Mouse (Mus musculus) kidney, postnatal 10 days (tissue): ENCODE data around the gene Samhd1.
A peak's percentile ranks its signal among the peaks of the same experiment; 100 is the strongest.
"Not testable (repeated sequence)": the region's sequence is repeated elsewhere in the genome, so short reads cannot be mapped to it uniquely, and the experiment has no call there.

Source experiments
- DNase-seq: peaks from one replicate; pipeline ENCODE4 v3.0.0; 2021; ENCODE audit warnings: mixed read lengths

Samhd1 gene

DNA sequence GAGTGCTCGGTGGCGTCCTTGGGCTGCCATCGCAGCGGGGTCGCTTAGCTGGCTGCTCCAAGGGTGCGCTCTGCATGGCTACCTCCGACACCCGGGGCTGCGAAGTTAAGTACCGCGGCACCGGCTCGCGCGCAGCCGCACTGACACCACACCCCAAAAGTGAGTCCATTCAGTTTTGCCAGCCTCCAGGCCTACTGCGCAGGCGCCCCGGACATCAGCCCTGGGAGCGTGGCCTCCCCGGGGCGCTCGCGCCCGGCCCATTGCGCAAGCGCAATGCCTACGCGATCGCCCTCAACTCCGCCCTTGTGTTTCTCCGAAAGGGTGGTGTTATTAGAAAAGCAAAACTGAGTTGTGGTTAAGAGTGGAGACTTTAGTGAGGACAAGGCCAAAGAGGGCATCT is at the start of gene Samhd1:
TSS of gene Samhd1 (minus strand) at position 252 of the 400 bp plus-strand sequence.
- DNase-seq: peak; percentile 96

DNA sequence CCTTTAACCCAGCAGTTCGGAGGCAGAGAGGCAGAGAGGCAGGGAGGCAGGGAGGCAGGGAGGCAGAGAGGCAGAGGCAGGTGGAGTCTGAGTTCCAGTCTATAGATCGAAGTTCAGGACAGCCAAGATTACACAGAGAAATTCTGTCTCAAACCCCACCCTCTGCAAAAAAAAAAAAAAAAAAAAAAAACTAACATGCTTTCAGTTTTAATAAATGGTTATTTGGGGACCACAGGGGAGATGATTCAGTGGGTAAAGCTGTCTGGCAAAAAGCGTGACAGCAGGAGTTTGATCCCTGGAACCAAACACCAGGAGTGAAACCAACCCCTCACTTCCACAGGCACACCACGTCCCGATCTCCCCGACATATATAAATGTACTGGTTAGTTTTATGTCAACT is 43.1 kb upstream of the Samhd1 start:
- no peak for DNase-seq

DNA sequence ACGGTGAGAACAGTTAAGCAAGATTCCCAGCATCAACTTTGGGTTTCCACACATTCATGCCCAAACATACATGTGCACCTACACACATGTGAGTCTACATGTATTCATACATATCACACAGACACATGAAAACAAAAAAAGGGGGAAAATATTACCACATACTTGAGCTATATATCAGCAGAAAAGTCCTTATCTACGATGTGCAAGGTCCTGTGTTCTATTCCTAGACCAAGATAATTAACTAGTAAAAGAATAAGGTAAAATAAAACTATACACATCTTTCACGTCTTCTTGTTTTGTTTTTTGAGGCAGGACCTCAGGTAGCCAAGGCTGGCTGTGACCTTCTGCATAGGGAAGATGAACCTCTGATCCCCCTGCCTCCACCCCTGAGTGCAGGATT is 41.2 kb upstream of the Samhd1 start:
- DNase-seq: no peak

DNA sequence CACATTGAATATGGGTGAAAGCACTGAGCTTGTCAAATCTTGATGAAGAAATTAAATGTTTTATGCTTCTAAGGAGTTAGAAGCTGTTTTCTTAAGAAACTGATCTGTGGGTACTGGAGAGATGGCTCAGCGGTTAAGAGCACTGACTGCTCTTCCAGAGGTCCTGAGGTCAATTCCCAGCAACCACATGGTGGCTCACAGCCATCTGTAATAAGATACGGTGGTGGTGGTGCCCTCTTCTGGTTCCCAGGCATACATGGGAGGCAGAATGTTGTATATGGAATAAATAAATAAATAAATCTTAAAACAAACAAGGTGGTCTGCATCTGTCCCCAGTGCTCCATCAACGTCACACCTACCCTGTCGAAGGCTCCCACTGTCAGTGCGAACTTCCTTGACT is 39.4 kb upstream of the Samhd1 start:
- DNase-seq: no peak

DNA sequence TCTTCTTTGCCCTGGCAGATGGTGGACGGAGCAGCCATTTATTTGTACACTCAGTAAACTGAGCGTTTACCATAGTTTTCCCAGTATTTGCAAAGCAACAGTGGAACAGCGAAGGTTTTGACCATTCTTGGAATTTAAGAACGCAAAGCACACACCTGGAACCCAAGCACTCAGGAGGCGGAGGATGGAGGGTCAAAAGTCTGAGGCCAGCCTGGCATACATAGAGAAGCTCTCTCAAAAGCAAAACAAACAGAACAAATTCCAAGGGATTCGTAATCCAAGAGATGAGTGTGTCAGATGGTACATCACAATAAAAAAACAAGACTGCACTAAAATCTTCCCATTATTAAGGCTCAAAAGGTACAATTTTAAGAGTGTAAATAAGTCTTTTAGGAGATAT is 38.5 kb upstream of the Samhd1 start:
- DNase-seq: no peak

DNA sequence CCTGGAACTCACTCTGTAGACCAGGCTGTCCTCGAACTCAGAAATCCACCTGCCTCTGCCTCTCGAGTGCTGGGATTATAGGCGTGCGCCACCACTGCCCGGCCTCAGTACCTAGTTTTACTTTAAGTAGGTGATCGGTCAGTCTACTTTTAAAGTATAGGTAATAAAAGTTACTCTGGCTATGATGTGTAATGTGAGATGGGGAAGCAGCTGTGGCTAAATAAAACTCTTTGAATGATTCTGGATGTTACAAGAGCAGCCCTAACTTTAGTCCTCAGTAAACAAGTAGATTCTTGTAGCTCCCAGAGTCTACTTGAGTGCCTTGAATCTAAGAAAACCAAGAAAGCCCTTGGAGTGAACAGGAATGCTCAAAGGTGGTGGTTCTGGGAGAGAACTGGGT is 37.9 kb upstream of the Samhd1 start:
- DNase-seq: no peak

DNA sequence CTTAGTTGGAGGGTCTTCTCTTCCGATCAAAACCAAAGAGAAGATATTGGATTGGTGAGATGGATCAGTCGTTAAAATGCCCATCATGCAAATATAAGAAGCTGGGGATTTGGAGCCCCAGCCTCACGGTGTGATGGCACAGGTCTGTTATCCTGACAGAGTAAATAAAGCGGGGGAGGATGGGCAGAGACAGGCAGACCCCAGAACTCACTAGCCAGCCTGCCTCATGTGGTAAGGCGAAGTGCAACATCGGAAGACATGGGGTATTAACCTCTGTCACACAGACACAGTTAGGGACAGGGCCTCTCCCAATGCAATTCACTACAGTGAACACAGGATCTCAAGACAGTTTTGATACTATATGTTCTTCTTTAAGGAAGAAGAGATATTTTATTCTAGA is 35.6 kb upstream of the Samhd1 start:
- no peak for DNase-seq

DNA sequence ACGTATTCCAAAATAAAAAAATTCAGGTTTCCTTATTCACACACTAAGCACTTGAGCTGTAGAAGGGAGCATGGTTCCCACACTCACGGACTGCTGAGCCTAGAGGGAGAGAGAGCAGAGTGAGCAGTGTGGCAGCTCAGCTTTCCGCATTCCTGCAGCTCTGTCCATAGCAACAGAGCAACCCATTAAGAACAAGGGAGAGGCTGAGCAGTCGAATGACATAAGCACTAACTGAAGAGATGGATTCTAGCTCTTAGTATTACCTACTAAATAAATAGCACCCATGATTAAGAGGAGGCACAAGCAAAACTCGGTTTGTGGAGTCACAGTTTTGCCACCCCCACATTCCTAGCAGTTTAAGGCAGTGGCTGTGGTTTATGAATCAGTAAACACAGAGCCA is 35.1 kb upstream of the Samhd1 start:
- DNase-seq: peak; percentile 17

DNA sequence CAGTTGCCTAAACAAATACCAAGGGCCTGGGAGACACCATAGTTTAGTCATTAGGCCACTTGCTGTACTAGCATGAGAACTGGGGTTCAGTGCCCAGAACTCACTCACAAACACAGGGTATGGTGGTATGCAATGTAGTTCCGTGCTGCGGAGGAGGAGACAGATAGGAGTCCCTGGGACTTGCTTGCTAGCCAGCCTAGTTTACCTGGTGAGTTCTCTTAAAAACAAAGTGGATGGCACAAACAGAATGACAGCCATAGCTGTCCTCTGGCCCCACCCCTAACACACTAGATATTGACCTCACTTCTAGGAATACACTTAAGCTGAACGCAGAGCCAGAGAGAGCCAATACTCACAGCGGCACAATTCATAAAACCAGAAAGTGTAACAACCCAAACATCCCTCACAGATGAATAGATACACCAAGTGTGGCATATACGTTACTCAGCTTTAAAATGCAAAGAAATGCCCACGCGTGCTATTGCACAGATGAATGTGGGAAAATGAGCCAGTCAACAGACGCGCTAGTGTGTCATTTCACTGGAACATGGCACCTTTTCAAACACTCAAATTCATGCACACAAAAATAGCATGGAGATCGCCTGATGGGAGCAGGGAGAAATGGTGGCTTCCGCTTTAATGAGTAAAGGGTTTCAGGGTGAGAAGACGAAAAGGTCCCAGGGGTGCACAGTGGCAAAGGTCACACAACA is 31.5 kb upstream of the Samhd1 start:
- DNase-seq: no peak

DNA sequence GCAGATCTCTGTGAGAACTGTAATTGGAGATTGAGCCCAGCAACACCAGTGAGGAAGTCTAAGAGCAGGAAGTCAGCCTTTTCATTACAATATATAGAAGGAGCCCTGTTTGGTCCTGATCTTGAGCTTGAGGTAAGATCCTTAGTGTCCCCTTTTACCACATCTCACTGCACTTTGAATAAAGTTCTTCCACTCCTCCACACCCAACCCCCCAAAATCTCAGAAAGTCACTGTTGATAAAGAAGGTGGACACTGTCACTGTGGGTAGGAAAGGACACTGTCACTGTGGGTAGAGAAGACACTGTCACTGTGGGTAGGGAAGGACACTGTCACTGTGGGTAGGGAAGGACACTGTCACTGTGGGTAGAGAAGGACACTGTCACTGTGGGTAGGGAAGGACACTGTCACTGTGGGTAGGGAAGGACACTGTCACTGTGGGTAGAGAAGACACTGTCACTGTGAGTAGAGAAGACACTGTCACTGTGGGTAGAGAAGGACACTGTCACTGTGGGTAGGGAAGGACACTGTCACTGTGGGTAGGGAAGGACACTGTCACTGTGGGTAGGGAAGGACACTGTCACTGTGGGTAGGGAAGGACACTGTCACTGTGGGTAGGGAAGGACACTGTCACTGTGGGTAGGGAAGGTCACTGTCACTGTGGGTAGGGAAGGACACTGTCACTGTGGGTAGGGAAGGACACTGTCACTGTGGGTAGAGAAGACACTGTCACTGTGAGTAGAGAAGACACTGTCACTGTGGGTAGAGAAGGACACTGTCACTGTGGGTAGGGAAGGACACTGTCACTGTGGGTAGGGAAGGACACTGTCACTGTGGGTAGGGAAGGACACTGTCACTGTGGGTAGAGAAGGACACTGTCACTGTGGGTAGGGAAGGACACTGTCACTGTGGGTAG is 30.5 kb upstream of the Samhd1 start:
- not testable (repeated sequence) for DNase-seq

DNA sequence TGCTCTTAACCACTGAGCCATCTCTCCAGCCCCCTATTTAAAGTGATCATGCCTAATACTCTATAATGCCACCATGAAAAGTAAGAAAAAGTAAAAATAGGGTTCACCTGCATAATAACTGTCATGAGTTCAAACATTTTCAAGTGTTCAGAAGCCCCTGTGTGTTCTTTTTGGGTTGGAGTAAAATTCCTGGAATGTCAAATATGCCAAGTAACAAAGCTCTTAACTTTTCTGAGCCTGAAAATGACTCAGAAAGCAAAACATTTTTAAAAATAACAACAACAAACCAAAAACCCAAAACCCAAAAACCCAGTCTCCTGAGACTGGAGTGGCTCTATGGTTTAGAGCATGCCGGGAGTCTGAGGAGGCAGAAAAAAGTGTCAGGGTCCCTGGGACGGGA is 29.0 kb upstream of the Samhd1 start:
- no peak for DNase-seq

DNA sequence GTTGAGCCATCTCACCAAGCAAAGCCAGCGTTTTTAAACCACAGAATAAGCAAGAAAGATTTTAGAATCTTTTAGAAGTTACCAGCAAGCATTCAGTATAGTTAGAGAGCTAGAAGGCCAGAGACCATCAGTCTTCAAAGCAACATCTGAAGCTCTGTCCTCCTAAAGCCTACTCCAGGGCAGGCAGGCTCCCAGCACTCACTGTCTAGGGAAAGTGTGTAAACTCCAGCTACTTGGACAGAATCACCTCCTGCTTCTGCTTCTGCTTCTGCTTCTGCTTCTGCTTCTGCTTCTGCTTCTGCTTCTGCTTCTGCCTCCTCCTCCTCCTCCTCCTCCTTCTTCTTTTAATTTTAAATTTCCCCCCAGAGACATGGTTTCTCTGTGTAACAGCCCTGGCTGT is 21.0 kb upstream of the Samhd1 start:
- DNase-seq: no peak

DNA sequence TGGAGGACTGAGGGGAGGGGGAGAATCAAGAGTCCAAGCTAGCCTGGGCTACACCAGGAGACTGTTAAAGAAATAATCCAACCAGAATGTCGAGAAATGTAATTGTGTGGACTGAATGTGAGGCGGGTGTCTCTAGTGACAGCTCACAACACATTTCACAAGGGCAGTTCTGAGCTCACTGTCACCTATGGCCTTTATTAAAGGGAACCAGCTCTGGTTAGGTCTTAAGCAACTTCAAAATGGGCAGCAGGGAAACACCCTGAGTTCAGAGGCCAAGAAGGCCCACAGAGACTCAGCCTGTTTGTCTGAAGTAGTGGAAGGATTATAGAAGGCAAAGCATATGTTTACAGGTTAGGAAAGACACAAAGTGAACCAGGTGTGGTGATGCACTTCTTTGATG is 18.2 kb upstream of the Samhd1 start:
- DNase-seq: no peak

DNA sequence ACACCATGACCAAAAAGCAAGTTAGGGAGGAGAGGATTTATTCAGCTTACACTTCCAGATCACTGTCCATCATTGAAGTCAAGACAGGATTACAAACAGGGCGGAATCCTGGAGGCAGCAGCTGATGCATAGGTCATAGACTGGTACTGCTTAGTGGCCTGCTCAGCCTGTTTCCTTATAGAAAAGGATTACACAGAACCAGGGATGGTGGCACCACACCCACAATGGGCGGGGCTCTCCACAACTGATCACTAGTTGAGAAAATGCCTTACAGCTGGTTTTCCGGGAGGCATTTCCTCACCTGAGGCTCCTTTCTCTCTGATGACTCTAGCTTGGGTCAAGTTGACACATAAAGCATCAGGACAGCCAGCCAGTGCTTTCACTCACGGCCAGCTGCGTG is 13.4 kb upstream of the Samhd1 start:
- no peak for DNase-seq

DNA sequence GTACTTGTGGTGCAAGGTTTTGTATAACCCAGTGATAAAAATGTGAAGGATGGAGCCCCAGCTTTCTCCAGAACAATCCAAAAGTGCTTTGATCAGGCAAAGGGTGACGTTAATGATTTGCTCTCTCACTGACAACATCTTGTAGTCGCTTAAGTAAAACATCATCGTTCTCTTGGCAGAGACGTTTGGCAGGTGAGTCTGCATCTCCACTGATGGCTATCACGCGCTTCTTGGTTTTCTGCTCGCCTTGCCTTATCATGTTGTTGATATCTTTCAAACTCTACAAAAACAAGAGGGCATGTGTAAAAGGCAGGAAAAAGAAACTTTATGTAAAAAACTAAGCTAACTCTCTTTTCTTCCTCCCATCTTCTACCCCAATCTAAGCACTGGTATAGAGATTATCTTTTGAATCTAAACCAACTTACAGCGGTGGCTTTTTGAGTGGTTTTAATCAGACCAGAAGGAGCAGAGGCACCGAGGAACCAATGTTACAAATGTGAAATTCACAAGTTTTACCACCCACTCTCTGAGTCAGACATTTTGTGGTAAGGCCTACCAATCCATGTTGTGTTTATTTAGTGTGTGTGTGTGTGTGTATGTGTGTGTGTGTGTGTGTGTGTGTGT is 12.4 kb upstream of the Samhd1 start:
- DNase-seq: no peak

DNA sequence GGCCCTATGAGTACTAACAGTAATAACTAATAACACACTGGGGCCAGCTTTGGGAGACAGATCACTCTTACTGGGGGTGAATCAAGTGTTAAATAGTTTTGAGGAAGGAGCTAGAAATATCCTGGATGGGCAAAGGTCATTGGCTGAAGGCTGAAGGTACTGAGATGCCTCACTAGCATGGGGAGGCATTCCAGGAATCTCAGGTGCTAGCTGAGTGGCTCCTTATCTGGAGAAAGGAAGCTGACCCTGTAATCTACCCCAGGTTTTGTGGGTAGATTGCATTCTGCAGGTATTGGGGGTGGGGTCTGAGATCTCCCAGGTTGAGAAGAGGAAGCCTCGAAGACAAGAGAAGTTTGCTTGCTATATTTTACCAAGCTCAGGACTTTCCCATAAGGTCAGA is 10.1 kb upstream of the Samhd1 start:
- DNase-seq: no peak

DNA sequence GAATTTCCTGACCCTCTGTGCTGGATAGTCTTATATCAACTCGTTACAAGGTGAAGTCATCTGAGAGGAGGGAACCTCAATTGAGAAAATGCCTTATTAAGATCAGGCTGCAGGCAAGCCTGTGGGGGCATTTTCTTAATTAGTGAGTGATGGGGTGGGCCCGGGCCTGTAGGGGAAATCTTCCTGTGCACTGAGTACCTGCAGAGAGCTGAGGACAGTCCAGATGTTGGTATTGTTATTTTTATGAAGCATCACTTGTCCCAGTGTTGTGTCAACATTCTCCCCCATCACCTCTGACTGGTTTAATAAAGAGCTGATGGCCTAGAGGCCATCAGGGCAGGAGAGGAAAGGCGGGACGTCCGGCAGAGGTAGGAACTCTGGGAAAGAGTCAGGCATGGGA is 9.1 kb upstream of the Samhd1 start:
- no peak for DNase-seq

DNA sequence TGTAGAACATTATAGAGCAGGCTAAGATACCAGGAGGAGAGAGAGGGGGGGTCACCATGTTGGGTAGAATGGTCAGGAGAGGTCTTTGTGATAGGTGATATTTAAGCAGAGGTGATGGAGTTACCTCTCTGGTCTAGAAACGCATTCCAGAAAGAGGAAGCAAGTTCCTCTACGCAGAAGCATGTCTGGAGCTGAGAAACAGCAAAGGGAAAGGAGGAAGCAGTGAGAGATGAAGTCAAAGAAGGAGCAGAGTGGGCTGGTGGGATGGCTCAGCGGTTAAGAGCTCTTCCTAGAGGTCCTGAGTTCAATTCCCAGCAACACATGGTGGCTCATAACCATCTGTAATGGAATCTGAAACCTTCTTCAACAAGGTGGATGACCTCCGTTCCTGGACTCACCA is 6.9 kb upstream of the Samhd1 start:
- DNase-seq: no peak

DNA sequence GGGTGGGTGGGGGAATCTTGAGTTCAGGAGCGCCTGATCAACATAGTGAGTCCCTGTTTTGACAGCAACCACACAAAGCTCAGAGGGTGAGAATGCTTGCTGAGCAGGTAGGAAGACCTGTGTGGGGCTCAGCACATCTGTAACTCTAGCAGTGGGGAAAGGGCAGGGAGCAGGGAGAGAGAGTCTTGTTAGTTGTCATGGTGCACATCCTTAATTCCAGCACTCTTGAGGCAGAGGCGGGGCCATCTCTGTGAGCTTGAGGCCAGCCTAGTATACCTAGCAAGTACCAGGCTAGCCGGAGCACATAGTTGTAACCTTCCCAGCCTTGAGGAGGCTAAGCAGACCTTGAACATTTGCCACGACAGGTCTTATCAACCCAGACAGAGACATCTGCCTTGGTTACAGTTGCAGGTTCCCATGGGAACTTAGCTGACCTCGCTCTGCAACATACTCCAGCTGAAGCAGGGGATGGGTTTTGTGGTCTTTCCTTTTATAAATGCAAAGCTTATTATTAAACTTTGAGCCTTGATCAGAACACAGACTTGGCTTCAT is 4.3 kb upstream of the Samhd1 start:
- DNase-seq: no peak

DNA sequence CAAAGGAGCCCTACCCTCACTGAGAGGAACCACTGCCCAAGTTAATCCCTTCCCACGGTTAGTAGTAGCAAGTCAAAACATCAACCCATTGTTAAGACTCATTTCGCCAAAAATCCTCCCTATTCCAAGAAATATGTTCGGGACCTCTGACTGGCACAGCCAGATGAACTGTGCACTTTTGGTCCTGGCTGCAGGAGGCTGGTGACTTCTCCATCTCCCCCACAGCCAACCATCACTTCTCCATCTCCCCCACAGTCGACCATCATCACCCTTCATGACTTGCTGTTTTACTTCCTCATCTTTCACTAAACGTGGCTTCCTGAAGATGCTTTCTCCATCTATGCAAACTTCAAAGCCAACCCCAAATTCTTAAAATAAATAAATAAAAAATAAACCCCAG is 3.7 kb upstream of the Samhd1 start:
- no peak for DNase-seq

DNA sequence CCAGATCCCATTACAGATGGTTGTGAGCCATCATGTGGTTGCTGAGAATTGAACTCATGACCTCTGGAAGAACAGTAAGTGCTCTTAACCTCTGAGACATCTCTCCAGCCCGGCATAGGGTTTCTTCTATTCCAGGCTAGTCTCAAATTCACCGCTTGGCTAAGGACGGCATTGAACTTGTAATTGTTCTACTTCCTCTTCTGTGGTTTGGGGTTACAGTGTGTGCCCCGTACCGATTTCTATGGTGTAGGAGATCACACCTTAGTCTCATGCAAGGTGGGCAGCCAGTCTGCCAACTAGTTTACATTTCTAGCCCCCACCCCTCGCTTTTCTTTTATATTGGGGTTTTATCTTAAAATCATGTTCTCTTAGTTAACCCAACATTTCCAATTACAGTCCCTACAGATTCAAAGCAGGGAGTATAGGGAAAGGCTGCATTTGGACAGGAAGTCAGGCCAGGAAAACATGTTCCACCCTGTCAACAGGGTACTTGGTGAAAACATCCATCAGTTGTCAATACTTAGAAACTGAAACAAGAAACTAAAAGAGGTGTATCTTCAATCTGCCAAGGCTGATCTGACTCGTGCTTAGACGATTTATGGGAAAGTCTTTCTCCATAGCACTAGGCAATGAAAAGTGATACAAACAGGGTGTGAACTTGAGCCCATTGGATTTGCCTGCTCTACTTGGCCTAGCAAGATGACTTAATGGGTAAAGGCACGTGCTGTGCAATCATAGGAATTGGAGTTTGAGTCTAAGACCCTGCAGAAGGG is 3.1 kb upstream of the Samhd1 start:
- no peak for DNase-seq

DNA sequence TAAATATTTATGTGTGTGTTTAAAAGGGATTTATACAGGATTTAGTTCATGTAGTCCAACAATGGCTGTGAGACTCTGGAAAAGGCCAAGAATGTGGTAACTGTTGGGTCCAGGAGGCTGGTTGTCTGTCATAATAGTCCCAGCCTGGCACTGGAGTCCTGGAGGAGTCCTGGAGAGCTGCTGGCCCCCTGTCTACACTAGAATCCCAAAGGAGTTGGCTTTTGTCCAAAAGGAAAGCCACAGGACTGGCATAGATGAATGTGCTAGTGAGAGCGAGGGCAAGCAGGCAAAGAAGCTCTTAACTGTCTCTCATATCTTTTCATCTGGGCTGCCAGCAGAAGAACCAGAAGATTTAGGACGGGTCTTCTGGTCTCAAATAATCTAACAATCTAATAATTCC is 1.6 kb upstream of the Samhd1 start:
- DNase-seq: no peak

DNA sequence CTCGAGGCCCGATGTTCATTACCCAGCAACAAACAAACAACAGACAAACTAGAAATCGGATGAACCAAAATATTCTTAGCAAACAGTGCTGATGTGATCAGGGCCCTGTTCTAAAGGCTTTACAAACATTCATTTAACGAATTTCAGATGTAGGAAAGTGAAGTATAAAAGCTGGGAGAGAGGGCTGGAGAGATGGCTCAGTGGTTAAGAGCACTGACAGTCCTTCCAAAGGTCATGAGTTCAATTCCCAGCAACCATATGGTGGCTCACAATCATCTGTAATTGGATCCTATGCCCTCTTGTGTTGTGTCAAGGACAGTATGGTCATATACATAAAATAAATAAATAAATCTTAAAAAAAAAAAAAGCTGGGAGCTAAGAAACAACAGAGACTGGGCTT is 1.1 kb upstream of the Samhd1 start:
- no peak for DNase-seq
